Mouse (Mus musculus): ENCODE results near the gene Scin. TPM values are rescaled to one million over a fixed set of nuclear protein-coding genes. Genes with fewer than 3 reads are reported as not detected.

Gene Scin
- polyA plus RNA-seq, 1 experiment from 2014 or later = 3.4 TPM

DNA sequence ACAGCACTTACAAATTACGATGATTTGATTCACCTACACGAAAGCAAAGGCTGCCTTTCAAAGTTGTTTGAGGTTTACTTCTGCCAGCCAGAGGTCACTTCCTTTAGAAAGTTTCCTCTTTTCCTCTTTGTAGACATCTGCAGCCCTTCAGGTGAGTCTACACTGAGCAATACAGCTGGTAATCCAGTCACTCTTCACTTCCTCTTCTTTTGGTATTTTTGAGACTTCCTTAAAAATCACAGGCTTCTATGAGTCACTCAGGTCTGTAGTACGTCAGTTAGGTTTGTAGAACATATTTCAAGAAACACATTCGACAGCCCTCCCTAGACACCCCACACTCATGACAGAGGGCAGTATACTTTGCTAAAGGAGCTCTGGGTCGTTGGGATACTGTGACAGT is 6.7 kb upstream of the Scin start:
- Histone ChIP-seq H3K4me2 (no peak overlapping the region), H3K27ac (replicated peaks) (no peak overlapping the region), H3K4me3 (no peak overlapping the region), H3K36me3 (no peaks in the 10 kb centered on the region), H3K4me1 (no peaks in the 10 kb centered on the region), H3K9me3 (no peaks in the 10 kb centered on the region), H3K9ac (no peak overlapping the region), H3K27me3 (replicated peaks) (no peaks in the 10 kb centered on the region; the same call in 1 of the 2 replicates)
- no peak for ATAC-seq (ENCODE audit: extremely low read depth, insufficient number of reproducible peaks, low FRiP score, low TSS enrichment)
- WGBS = 62% methylated on average over 5 of the region's 5 CpGs

DNA sequence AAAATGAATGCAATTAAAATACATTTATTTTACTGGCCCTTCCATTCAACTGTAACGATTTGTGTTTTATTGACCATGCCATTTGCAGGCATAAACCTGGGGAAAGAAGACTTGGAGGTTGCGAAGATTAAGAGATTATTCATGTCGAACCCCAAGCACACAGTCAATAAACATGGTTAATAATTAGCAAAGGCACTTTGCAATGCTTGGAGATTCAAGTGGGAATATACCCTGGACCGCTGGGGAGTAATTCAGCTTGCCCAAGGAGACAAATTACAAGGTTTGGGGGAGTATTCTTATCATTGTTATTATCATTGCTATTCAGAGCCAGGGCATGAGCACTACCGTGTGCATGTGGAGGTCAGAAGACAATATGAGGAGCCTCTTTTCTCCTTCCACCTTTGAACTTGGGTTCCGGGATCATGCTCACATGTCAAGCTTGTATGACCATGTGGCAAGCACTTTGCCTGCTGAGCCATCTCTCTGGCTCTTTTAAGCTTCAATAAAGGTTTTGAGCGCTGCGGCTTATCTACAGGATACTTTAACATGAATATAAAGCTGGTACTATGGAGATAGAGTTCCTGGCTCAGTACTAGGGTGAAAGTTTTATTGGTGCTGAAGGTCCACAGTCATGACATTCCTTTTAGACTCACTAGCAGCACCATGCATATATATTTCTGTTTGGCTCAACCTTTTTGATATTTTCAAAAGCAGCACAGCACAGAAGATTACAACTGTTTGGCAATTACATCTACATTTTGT is 5.6 kb upstream of the Scin start:
- no peaks in the 10 kb centered on the region for H3K4me1 ChIP-seq
- no peaks in the 10 kb centered on the region for H3K9me3 ChIP-seq
- no peak overlapping the region for H3K27ac ChIP-seq (replicated peaks)
- no peak overlapping the region for H3K9ac ChIP-seq
- H3K4me3 ChIP-seq = no peak overlapping the region
- no peaks in the 10 kb centered on the region for H3K36me3 ChIP-seq
- peaks cover 5% of the 10 kb centered on the region for H3K27me3 ChIP-seq (replicated peaks)
- no peak for ATAC-seq (ENCODE audit: extremely low read depth, insufficient number of reproducible peaks, low FRiP score, low TSS enrichment)
- WGBS = 82% methylated on average over 8 of the region's 8 CpGs
- H3K4me2 ChIP-seq = no peak overlapping the region

DNA sequence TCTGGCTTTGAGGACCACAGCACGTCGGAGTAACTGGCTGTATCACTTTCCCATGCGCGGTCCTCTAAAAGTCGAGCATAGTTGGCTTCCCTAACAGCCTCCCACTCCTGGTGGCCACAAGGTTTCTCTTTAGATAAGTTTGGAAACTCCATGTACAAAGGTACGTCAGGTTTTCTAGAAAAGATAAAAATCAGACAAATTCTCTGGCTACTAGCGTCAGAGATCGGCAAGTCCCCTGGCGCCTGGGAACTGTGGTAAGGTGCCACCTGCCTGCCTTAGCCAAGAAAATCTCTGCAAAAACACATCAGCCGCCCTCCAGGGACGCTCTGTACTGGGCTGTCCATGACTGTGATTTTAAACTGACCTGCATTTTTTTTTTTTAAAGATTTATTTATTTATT is 501 bp upstream of the Scin start:
- Histone ChIP-seq H3K27ac (replicated peaks) (no peak overlapping the region), H3K36me3 (no peaks in the 10 kb centered on the region), H3K4me1 (peaks cover 11% of the 10 kb centered on the region), H3K4me2 (peak overlapping the region; percentile 85), H3K9me3 (no peaks in the 10 kb centered on the region), H3K9ac (peak overlapping the region; percentile 68), H3K27me3 (replicated peaks) (peaks cover 34% of the 10 kb centered on the region), H3K4me3 (peak overlapping the region; percentile 55)
- ATAC-seq (ENCODE audit: extremely low read depth, insufficient number of reproducible peaks, low FRiP score, low TSS enrichment) = no peak
- WGBS = 48% methylated on average over 11 of the region's 11 CpGs

DNA sequence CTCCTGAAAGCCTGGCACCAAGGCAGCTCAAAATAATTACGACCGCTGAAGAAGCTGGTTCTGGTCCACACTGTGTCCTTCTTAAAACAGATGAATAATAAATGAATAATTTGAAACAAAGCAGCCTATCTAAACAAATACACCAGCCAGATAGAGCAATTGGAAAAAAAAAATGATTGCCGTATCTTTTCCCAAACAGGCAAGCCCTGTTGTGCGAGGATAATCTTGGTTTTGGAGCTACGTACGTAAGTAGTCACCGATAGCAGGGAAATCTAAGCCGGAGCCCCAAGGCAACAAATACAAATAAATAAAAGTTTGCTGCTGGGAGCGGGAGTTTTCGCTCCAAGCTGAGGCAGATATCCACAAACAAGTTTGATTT is 845 bp downstream of the Scin start:
- no peak for ATAC-seq (ENCODE audit: extremely low read depth, insufficient number of reproducible peaks, low FRiP score, low TSS enrichment)
- H3K27me3 ChIP-seq (replicated peaks) = peaks cover 34% of the 10 kb centered on the region
- H3K9ac ChIP-seq = peak overlapping the region; percentile 30; the same call in 1 of the 2 replicates
- H3K27ac ChIP-seq (replicated peaks) = no peak overlapping the region
- H3K9me3 ChIP-seq = no peaks in the 10 kb centered on the region
- H3K36me3 ChIP-seq = no peaks in the 10 kb centered on the region
- H3K4me2 ChIP-seq = peak overlapping the region; percentile 85
- H3K4me3 ChIP-seq = peak overlapping the region; percentile 55
- H3K4me1 ChIP-seq = peaks cover 11% of the 10 kb centered on the region
- 25% methylated on average over 10 of the region's 10 CpGs for WGBS

DNA sequence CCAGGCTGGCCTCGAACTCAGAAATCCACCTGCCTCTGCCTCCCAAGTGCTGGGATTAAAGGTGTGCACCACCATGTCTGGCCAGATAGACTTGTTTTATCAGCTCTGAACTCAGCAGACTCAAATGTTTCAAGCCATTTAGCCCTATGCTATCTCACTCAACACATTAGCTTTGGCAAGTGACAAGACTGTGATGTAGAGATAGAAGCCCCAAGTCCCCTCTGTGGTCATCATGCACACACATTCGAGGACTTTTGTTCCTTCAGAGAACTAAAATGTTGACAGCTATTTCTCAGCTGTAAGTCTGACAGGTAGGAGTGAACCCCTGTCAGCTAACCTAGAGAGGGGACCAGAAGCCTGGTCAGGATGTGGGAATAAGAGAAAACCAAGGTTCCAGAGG is 15.2 kb downstream of the Scin start:
- H3K9me3 ChIP-seq = no peaks in the 10 kb centered on the region
- H3K36me3 ChIP-seq = no peaks in the 10 kb centered on the region
- H3K9ac ChIP-seq = no peak overlapping the region
- ATAC-seq (ENCODE audit: extremely low read depth, insufficient number of reproducible peaks, low FRiP score, low TSS enrichment) = no peak
- H3K4me2 ChIP-seq = no peak overlapping the region
- no peak overlapping the region for H3K27ac ChIP-seq (replicated peaks)
- no peaks in the 10 kb centered on the region; the same call in 1 of the 2 replicates for H3K4me1 ChIP-seq
- H3K27me3 ChIP-seq (replicated peaks) = no peaks in the 10 kb centered on the region
- 59% methylated on average over 2 of the region's 2 CpGs for WGBS
- H3K4me3 ChIP-seq = no peak overlapping the region

DNA sequence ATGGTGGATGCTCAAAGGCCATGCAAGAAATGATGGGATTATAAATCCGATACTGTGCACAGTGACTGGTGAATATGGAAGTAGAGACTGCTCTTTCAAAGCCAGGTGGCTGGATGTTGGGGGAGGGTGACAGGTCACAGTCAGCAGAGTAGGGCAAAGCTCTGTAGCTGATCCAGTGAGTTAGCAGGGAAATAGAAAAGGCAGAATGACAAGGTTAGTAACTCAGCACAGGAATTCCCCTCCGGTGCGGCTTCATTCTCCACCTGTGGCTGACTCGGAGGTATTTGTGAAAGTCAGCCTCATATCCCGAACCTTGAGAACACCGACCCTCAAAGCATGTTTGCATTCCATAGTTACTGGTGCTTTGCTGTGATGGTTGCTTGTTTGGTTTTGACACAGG is 17.0 kb downstream of the Scin start:
- Histone ChIP-seq H3K9ac (no peak overlapping the region), H3K36me3 (no peaks in the 10 kb centered on the region), H3K27ac (replicated peaks) (no peak overlapping the region), H3K4me3 (no peak overlapping the region), H3K4me1 (peaks cover 3% of the 10 kb centered on the region; the same call in 1 of the 2 replicates), H3K9me3 (no peaks in the 10 kb centered on the region), H3K4me2 (no peak overlapping the region), H3K27me3 (replicated peaks) (no peaks in the 10 kb centered on the region)
- ATAC-seq (ENCODE audit: extremely low read depth, insufficient number of reproducible peaks, low FRiP score, low TSS enrichment) = no peak
- 80% methylated on average over 6 of the region's 6 CpGs for WGBS

DNA sequence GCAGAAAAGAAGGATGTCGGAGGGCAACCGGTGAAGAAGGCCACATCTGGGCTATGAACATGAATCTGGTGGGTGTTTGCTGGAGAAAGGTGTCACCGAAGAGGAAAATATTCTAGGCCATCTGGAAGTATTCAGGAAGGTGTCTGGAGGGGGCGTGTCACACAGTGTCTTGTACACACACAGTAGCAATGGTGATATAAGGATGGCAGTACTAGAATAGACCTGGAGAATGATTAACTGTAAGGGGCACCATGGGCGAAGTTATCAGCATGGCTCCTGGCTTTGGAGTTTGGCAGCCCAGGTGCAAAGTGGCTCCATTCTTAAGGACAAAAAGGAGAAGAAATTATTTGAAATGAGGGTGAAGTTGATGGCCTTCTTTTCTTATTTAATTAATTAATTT is 17.8 kb downstream of the Scin start:
- no peaks in the 10 kb centered on the region for H3K36me3 ChIP-seq
- H3K4me1 ChIP-seq = peaks cover 3% of the 10 kb centered on the region; the same call in 1 of the 2 replicates
- WGBS = 73% methylated on average over 5 of the region's 5 CpGs
- no peak overlapping the region for H3K9ac ChIP-seq
- no peak overlapping the region for H3K4me3 ChIP-seq
- H3K27ac ChIP-seq (replicated peaks) = no peak overlapping the region
- no peak for ATAC-seq (ENCODE audit: extremely low read depth, insufficient number of reproducible peaks, low FRiP score, low TSS enrichment)
- no peaks in the 10 kb centered on the region for H3K9me3 ChIP-seq
- H3K27me3 ChIP-seq (replicated peaks) = no peaks in the 10 kb centered on the region
- H3K4me2 ChIP-seq = no peak overlapping the region

DNA sequence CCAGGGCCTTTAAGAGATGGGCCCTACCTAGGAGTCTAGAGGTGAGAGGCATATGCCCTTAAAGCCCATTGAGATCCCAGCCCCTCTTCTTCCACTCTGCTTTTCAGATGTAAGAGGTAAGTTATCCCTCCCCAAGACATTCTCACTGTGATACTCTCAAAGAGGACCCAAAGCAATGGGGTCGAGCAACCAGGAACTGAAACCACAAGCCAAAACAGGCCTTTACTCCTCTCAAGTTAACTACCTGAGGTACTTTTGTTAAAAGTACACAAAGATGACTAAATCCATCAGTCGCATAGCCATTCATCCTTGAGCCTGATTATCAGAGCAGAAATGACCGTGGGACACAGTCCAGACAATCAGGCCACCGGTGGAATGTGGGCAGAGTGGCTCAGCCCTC is 19.1 kb downstream of the Scin start:
- Histone ChIP-seq H3K4me1 (peaks cover 3% of the 10 kb centered on the region; the same call in 1 of the 2 replicates), H3K27ac (replicated peaks) (no peak overlapping the region), H3K4me2 (no peak overlapping the region), H3K36me3 (no peaks in the 10 kb centered on the region), H3K9ac (no peak overlapping the region), H3K9me3 (no peaks in the 10 kb centered on the region), H3K4me3 (no peak overlapping the region), H3K27me3 (replicated peaks) (no peaks in the 10 kb centered on the region)
- ATAC-seq (ENCODE audit: extremely low read depth, insufficient number of reproducible peaks, low FRiP score, low TSS enrichment) = no peak
- WGBS = 77% methylated on average over 4 of the region's 4 CpGs

DNA sequence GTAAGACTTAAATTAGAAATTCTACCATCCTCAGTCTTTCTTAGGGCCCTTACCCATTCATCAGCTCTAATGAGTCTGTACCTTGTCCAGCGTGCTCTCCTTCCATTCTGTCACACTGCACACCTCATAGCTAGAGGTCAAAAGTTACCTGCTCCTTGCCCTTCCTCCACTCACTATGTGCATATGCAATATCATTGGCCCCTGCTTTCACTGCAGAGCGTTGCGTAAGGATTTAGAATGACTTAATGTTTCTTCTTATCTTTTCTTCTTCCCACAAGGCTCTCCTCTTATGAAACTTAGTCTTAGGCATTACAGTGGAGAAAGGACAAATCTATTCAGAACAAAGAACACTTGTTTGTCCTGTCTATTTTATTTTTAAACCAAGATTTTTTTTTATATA is 20.0 kb downstream of the Scin start:
- H3K4me2 ChIP-seq = no peak overlapping the region
- WGBS = 73% methylated on average over 3 of the region's 3 CpGs
- H3K4me3 ChIP-seq = no peak overlapping the region

DNA sequence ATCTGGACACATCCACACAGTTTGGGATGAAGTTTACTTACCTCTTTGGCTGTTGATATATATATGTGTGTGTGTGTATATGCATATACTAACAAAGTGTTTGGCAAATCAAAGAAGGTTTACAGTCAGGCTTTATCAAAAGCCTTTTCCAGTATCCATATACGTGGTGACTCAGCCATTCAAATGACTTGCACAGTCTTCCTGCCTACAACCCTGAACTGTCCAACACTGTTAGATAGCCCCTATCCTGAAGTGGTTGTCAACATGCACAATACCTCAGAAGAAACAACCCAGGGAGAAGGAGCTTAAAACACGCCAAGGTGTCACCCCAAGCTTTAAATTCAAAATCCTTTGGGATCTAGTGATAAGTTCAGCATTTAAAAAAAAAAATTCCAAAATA is 20.4 kb downstream of the Scin start:
- H3K27me3 ChIP-seq (replicated peaks) = no peaks in the 10 kb centered on the region
- H3K9ac ChIP-seq = no peak overlapping the region
- ATAC-seq (ENCODE audit: extremely low read depth, insufficient number of reproducible peaks, low FRiP score, low TSS enrichment) = no peak
- 42% methylated on average over 2 of the region's 2 CpGs for WGBS
- no peak overlapping the region for H3K4me2 ChIP-seq
- no peaks in the 10 kb centered on the region for H3K9me3 ChIP-seq
- no peaks in the 10 kb centered on the region for H3K36me3 ChIP-seq
- no peak overlapping the region for H3K27ac ChIP-seq (replicated peaks)
- H3K4me1 ChIP-seq = peaks cover 4% of the 10 kb centered on the region; the same call in 1 of the 2 replicates
- no peak overlapping the region for H3K4me3 ChIP-seq

More for the DNA sequence above, 20.0 kb downstream of the Scin start:
- no peaks in the 10 kb centered on the region for H3K27me3 ChIP-seq (replicated peaks)
- ATAC-seq (ENCODE audit: extremely low read depth, insufficient number of reproducible peaks, low FRiP score, low TSS enrichment) = no peak
- peaks cover 3% of the 10 kb centered on the region; the same call in 1 of the 2 replicates for H3K4me1 ChIP-seq
- no peaks in the 10 kb centered on the region for H3K9me3 ChIP-seq
- no peaks in the 10 kb centered on the region for H3K36me3 ChIP-seq
- H3K27ac ChIP-seq (replicated peaks) = no peak overlapping the region
- no peak overlapping the region for H3K9ac ChIP-seq

DNA sequence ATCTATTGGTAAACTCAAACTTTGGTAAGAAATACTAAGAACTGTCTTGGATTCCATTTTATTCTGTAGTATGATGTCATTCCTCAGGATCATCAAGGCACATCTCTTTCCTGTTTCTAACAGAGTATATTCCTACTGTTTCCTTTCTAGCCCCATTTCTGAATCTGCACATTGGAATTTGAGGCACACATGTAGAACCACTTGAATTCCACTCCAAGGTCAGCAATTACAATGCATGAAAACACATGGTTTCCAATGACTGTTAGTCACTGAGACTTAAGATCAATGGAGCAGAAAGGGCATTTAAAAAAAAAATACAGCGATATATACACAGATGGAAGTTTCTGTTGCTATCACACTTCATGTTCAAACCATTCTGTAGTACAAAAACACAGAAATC is 24.8 kb downstream of the Scin start:
- WGBS = 74% methylated on average over 1 of the region's 1 CpGs
- H3K36me3 ChIP-seq = no peaks in the 10 kb centered on the region
- no peaks in the 10 kb centered on the region for H3K9me3 ChIP-seq
- H3K4me2 ChIP-seq = no peak overlapping the region
- no peak overlapping the region for H3K4me3 ChIP-seq
- no peak overlapping the region for H3K27ac ChIP-seq (replicated peaks)
- no peak for ATAC-seq (ENCODE audit: extremely low read depth, insufficient number of reproducible peaks, low FRiP score, low TSS enrichment)
- H3K9ac ChIP-seq = no peak overlapping the region
- H3K4me1 ChIP-seq = peaks cover 9% of the 10 kb centered on the region; the same call in 1 of the 2 replicates
- no peaks in the 10 kb centered on the region for H3K27me3 ChIP-seq (replicated peaks)

DNA sequence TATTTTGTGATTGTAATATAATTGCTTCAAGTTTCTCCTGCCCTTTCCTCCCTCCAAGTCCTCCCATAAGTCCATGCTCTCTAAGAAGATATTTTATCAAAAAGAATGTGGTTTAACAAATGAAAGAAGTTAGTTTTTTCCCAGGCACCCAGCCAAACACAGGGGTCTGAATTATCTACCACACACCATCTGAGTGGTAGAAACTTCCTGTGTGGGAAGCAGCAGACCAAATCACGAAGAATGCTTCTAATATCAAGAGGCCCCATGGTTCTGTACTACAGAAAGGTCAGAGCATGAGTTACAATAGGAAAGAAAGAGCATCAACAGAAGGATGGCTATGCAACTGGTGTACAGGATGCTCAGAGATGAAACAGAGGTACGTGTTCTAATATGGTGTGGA is 25.9 kb downstream of the Scin start:
- WGBS = 48% methylated on average over 2 of the region's 2 CpGs
- no peak overlapping the region for H3K4me3 ChIP-seq
- H3K36me3 ChIP-seq = no peaks in the 10 kb centered on the region
- H3K4me2 ChIP-seq = no peak overlapping the region
- H3K9ac ChIP-seq = no peak overlapping the region
- ATAC-seq (ENCODE audit: extremely low read depth, insufficient number of reproducible peaks, low FRiP score, low TSS enrichment) = no peak
- peaks cover 7% of the 10 kb centered on the region; the same call in 1 of the 2 replicates for H3K4me1 ChIP-seq
- H3K9me3 ChIP-seq = no peaks in the 10 kb centered on the region
- H3K27me3 ChIP-seq (replicated peaks) = no peaks in the 10 kb centered on the region
- H3K27ac ChIP-seq (replicated peaks) = no peak overlapping the region
